Mouse (Mus musculus): ENCODE results near the gene N4bp2l1. TPM values are rescaled to one million over a fixed set of nuclear protein-coding genes. Genes with fewer than 3 reads are reported as not detected.

The N4bp2l1 gene
- total RNA-seq, 1 experiment from 2014 or later = 26.4 TPM

DNA sequence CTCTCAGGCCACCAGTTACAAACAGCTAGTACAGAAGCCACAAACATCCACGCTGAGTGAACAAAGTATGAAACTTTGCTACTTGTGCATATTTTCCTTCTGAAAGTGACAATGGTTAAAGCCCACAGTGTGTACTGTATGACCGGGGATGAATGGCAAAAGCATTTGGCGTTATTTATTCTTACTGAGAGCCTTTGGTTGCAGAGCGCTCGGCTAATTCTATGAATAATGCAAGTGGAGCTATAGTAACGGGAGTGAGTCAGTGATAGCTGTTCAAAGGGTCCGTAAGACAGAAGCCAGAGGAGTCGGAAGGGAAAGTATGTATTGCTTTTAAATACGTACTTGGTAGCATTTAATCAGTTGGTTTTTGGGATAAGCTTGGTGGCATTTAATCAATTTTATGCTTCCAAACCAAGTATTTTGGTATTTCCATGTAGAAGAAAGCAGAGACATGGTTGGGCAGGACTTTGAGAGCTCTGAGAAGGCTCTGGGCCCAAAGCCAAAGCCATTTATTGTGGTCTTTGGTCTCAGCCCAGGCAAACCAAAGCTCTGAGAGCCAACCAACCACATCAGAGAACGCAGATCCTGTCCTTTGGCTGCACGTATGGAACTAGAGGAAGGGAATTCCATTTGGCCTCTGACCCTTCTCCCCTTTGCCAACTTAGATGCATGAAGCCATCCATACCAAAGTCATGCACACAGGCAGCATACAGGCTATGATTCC, 26.3 kb downstream of the N4bp2l1 start:
- no peak for ATAC-seq (replicated peaks; ENCODE audit: low read depth, poor library complexity, severe bottlenecking)

GRCm38 (mm10) chr5:150566971-150567370, 30.0 kb downstream of the N4bp2l1 start:
- no peak for ATAC-seq (replicated peaks; ENCODE audit: low read depth, poor library complexity, severe bottlenecking)

- ATAC-seq (replicated peaks; ENCODE audit: low read depth, poor library complexity, severe bottlenecking) = no peak
These were observed 30.8 kb downstream of the N4bp2l1 start for GRCm38 (mm10) chr5:150566226-150566625.

DNA sequence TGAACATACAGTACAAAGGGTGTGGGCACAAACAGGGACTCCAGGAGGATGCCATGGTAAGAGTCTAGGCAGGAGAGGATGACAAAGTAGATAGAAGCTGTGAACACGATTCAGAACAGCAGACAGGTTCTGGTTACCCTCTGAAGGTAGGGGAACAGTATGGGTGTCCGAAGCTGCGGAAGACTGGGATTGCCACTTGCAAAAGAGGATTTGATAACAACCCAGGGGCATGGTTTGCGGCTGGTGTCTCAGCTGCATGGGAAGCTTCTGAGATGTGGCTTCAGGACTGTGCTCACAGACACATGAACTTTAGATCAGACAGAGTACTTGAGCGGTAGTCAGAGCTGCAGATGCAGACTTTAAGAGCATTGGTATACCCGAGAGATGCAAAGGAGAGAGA, 32.6 kb downstream of the N4bp2l1 start:
- ATAC-seq (replicated peaks; ENCODE audit: low read depth, poor library complexity, severe bottlenecking) = no peak

DNA sequence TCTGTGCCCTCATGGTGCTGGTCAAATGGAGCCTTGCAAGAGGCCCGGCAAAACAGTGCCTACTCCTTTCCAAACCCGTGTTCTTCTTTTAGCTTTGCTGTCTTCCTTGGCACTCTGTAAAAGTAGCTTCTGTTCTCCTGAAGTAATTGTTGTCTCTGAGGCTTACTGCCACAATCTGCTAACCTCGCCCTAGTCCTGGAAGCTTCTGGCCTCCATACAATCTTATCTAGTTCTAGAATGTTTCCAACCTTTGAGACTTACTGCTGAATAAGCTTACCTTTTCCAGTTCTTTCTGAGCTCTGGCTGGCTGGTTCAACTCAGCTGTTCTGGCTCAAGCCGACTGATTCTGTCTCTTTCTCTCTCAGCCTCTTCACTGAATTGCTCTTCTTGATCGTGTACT, 35.2 kb downstream of the N4bp2l1 start:
- no peak for ATAC-seq (replicated peaks; ENCODE audit: low read depth, poor library complexity, severe bottlenecking)

DNA sequence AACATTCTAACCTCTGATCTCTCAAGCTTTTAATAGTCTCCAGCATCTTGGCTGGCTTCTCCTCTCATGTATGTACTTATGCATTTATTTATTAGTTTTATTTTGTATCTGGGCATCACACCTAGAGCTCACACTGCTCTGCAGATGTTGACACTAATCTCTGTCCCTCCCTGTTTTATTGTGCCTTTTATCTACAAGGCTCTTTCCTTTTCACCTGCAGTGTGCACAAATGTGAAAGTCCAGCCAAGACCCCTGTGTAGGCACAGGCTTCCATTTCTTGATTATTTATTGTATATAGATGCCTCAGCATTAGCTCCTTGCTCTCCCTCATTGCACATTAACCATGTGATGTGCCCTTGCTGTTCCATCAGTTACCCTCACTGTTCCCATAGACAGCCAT, 35.6 kb downstream of the N4bp2l1 start:
- no peak for ATAC-seq (replicated peaks; ENCODE audit: low read depth, poor library complexity, severe bottlenecking)

GRCm38 (mm10) chr5:150560851-150561250, 36.1 kb downstream of the N4bp2l1 start:
- no peak for ATAC-seq (replicated peaks; ENCODE audit: low read depth, poor library complexity, severe bottlenecking)

- no peak for ATAC-seq (replicated peaks; ENCODE audit: low read depth, poor library complexity, severe bottlenecking)
These were observed 37.4 kb downstream of the N4bp2l1 start for GRCm38 (mm10) chr5:150559519-150560103.

DNA sequence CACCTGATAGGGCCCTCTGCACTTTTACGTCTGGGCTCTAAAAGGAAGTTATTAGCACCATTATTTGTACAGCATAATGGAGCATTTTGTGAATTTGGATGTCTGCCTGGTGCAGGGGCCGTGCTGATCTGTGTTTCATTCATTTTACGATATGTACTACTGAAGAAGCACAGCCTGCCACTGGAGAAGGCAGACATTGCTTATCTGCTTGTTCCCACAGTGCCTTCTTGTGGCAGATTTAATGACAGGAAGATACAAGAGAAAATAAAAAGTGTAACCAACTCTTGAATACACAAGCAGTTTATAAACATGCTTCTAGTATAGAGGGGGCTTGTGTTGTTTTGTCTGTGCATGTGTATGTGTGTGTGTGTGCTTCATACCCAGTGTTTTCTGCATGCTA, 45.4 kb downstream of the N4bp2l1 start:
- ATAC-seq (replicated peaks; ENCODE audit: low read depth, poor library complexity, severe bottlenecking) = no peak

- no peak for ATAC-seq (replicated peaks; ENCODE audit: low read depth, poor library complexity, severe bottlenecking)
These were observed 53.8 kb downstream of the N4bp2l1 start for GRCm38 (mm10) chr5:150543184-150543583.

DNA sequence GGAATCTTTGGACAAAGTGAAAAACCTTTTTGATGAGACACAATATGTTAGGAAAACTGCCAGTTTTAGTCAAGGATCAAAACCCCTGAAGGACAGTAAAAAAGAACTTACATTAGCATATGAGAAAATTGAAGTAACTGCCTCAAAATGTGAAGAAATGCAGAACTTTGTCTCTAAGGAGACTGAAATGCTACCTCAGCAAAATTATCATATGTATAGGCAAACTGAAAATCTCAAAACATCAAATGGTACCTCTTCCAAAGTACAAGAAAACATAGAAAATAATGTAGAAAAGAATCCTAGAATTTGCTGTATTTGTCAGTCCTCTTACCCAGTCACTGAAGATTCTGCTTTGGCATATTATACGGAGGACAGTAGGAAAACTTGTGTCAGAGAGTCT, 55.7 kb downstream of the N4bp2l1 start:
- no peak for ATAC-seq (replicated peaks; ENCODE audit: low read depth, poor library complexity, severe bottlenecking)

- ATAC-seq (replicated peaks; ENCODE audit: low read depth, poor library complexity, severe bottlenecking) = no peak
These were observed 71.7 kb downstream of the N4bp2l1 start for GRCm38 (mm10) chr5:150525239-150525638.

DNA sequence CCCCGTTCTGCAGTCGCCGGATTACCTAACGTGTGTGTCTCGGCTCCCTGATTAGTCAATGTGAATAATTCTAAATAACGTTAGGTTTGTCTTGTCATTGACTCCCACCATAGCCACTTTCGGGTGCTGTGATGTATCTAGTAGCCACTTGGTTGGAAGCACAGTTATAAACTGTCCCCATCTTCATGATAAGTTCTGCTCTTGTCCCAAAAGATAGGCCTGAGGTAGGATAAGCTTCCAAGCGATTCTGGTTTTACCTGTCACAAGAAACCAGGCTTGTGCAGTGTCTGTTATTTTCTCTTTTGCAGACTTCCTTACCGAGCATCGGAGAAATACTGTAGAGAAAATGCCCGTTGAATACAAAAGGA, 74.1 kb downstream of the N4bp2l1 start:
- no peak for ATAC-seq (replicated peaks; ENCODE audit: low read depth, poor library complexity, severe bottlenecking)

DNA sequence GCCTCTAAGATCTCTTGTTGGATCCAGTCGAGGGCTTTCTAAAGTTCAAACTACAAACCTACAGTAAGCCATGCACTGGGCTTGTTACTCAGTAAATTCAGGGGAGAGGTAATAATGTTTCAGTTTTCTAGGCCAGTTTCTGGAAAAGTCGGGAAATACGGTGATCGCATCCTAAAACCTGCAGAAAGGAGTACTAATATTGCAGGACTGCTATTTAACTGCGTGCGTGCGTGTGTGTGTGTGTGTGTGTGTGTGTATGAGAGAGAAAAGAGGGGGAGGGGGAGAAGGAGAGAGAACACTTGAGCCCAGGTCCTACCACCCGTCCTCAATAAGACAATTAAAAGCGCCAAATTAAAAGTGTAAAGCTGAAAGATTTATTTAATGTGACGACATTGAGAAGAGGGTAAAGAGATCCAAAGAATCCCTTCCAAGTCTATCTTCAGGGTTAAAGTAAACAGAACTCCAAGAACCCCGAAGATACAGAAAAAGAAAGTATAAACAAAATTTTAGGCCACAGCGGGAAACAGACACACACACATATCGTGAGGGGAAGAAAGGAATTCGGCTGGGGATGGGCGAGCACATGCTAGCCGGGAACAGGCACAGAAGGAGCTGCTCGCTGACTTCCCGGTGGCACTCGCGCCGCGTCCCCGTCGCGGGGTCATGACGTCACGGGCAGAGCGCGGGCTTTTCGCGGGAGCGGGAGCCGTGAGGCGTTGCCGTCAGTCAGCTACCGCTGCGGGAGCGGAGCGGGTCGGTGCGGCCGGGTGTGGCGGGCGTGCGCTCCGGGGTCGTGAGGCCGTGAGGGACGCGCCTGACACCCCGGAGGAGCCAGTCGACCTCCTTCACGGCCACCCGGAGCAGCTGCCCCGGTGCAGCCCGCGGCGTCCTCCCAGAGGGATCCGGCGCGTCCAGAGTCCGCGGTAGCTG, 74.8 kb downstream of the N4bp2l1 start, which contains the start of gene Brca2:
Brca2 (plus strand) TSS at position 694 of the 930 bp plus-strand sequence.
- ATAC-seq (replicated peaks; ENCODE audit: low read depth, poor library complexity, severe bottlenecking) = peak; percentile 98

Other genes starting within 250 kb of the N4bp2l1 start
- not detected in 2 replicates for gene Zar1l, start 79.0 kb downstream of the N4bp2l1 start, total RNA-seq (2017)
- 65.2 and 76.3 TPM in 2 replicates for gene Brca2, start 74.6 kb downstream of the N4bp2l1 start, total RNA-seq (2017)
- gene N4bp2l2, start 69.0 kb upstream of the N4bp2l1 start, total RNA-seq (2017) = 187 and 223 TPM in 2 replicates
- gene Pds5b, start 76.6 kb upstream of the N4bp2l1 start, total RNA-seq (2017) = 59.5 and 76.9 TPM in 2 replicates

Data from common myeloid progenitor, adult 5-6 weeks (primary cell).